In genomic region chr19:31342150-31342549, GRCm38 (mm10) we compare ENCODE assay signal across 9 mouse cellular contexts.
A peak's percentile ranks its signal among the peaks of the same experiment; 100 is the strongest.
DNase-seq lines count a peak whose midpoint lies in the region; ATAC-seq lines count a peak whose summit lies in the region.
"Had no signal": no experiment of that assay in that cellular context is flagged by ENCODE, and none has a peak within 500 bp of the region (broad histone marks: within the 10 kb centered on the region; RNA-seq: fewer than 3 reads in every experiment).

No protein-coding gene starts in this region.

- H3K9ac ChIP-seq in forebrain, embryonic 13.5 days: no peak overlapping the region
- no peak overlapping the region for H3K9ac ChIP-seq in neural tube, embryonic 12.5 days

- H3K9me3 ChIP-seq in forebrain, embryonic 13.5 days (replicated peaks): no peaks in the 10 kb centered on the region
- no peaks in the 10 kb centered on the region for H3K9me3 ChIP-seq in neural tube, embryonic 12.5 days

- H3K27me3 ChIP-seq in forebrain, embryonic 13.5 days: no peaks in the 10 kb centered on the region
- H3K27me3 ChIP-seq in neural tube, embryonic 12.5 days (replicated peaks): no peaks in the 10 kb centered on the region

- no peaks in the 10 kb centered on the region for H3K36me3 ChIP-seq in forebrain, embryonic 13.5 days (ENCODE audit: poor library complexity, severe bottlenecking)
- no peaks in the 10 kb centered on the region for H3K36me3 ChIP-seq in neural tube, embryonic 12.5 days

- WGBS in forebrain, embryonic 13.5 days: 24% methylated on average over 4 of the region's 4 CpGs
- WGBS in neural tube, embryonic 12.5 days: 27% methylated on average over 4 of the region's 4 CpGs

- H3K4me2 ChIP-seq in forebrain, embryonic 13.5 days: no peak overlapping the region
- H3K4me2 ChIP-seq in neural tube, embryonic 12.5 days (replicated peaks): no peak overlapping the region

- DNase-seq in layer of hippocampus, postnatal 10 days (ENCODE audit: low spot score in 2 of 2): peak; percentile 25 to 41
- no peak for DNase-seq in layer of hippocampus, adult 9-11 months
- peak; percentile 64 for DNase-seq in ES-CJ7 (ENCODE audit: low read depth, low spot score)
- peak; percentile 4 to 16 for DNase-seq in adrenal gland, postnatal 4 days (ENCODE audit: low spot score in 2 of 2)
- DNase-seq in kidney, postnatal 36 days: peak; percentile 55 to 82

- no peak overlapping the region for H3K27ac ChIP-seq in forebrain, embryonic 13.5 days
- H3K27ac ChIP-seq in neural tube, embryonic 12.5 days: no peak overlapping the region

- ATAC-seq in forebrain, embryonic 13.5 days: peak; percentile 74; the same call in 1 of the 2 replicates
- ATAC-seq in neural tube, embryonic 12.5 days (ENCODE audit: low FRiP score, low read depth): peak; percentile 56; the same call in 1 of the 2 replicates
- ATAC-seq in erythroblast, adult 5-6 weeks (replicated peaks; ENCODE audit: low FRiP score, poor library complexity, severe bottlenecking): no peak

- no peaks in the 10 kb centered on the region for H3K4me1 ChIP-seq in forebrain, embryonic 13.5 days
- H3K4me1 ChIP-seq in neural tube, embryonic 12.5 days: no peaks in the 10 kb centered on the region

- no peak overlapping the region for H3K4me3 ChIP-seq in forebrain, embryonic 13.5 days
- no peak overlapping the region for H3K4me3 ChIP-seq in neural tube, embryonic 12.5 days
- H3K4me3 ChIP-seq: myocyte had no signal
